Mouse (Mus musculus) neural tube, embryonic 11.5 days (tissue): ENCODE results near the gene Them4. TPM values are rescaled to one million over a fixed set of nuclear protein-coding genes. Genes with fewer than 3 reads are reported as not detected.

Experiments used
- ATAC-seq: fragments of 200-750 bp; cut with Nextera tagmentation; 2 replicates; pipeline ENCODE4 v1.8.0; 2017; ENCODE audit warnings: moderate number of reproducible peaks, mild to moderate bottlenecking, moderate TSS enrichment, moderate library complexity; ENCODE audit not compliant: insufficient read depth, low FRiP score, low TSS enrichment
- DNase-seq: peaks from one replicate; pipeline ENCODE4 v3.0.0-alpha.2; 2015; ENCODE audit warnings: low spot score
- H3K27ac ChIP-seq: fragments of 300-500 bp; sonication (generic); 2 replicates; pipeline ENCODE4 v1.5.1; 2014; ENCODE audit warnings: low read depth, mild to moderate bottlenecking, low read length
- H3K27me3 ChIP-seq: fragments of 300-500 bp; sonication (generic); 2 replicates; pipeline ENCODE4 v1.6.1; 2014; ENCODE audit warnings: mild to moderate bottlenecking, low read length, mixed read lengths; ENCODE audit not compliant: control insufficient read depth, insufficient read depth
- H3K36me3 ChIP-seq: fragments of 300-500 bp; sonication (generic); 2 replicates; pipeline ENCODE4 v1.6.1; 2014; ENCODE audit warnings: mild to moderate bottlenecking, low read length, moderate library complexity, mixed read lengths; ENCODE audit not compliant: control insufficient read depth, insufficient read depth
- H3K4me1 ChIP-seq: fragments of 300-500 bp; sonication (generic); 2 replicates; pipeline ENCODE4 v1.6.1; 2014; ENCODE audit warnings: low read length, mixed read lengths; ENCODE audit not compliant: control insufficient read depth, insufficient read depth
- H3K4me2 ChIP-seq: fragments of 300-500 bp; sonication (generic); 2 replicates; pipeline ENCODE4 v1.6.1; 2014; ENCODE audit warnings: low read depth, mild to moderate bottlenecking, moderate library complexity
- H3K4me3 ChIP-seq: fragments of 300-500 bp; sonication (generic); 2 replicates; pipeline ENCODE4 v1.5.1; 2014; ENCODE audit warnings: low read depth, low read length
- H3K9ac ChIP-seq: fragments of 300-500 bp; sonication (generic); 2 replicates; pipeline ENCODE4 v1.6.1; 2014; ENCODE audit warnings: mild to moderate bottlenecking, low read length
- H3K9me3 ChIP-seq: fragments of 300-500 bp; sonication (generic); 2 replicates; pipeline ENCODE4 v1.6.1; 2016; ENCODE audit warnings: low read length; ENCODE audit not compliant: control insufficient read depth
- WGBS: fragments of 180-500 bp; shearing (Covaris S2); extraction: QIAGEN DNeasy Blood & Tissue Kit; methylation state at CpG from one replicate; pipeline ENCODE4 v1.1.7; 2014; 5-methylcytosine and 5-hydroxymethylcytosine counted together
- polyA plus RNA-seq: library from polyadenylated mRNA; unstranded; fragments of >200 nt; fragmentation: Nextera tagmentation; extraction: Ambion mirVana; gene quantifications from 2 replicates; pipeline ENCODE4 v1.2.1, GENCODE M21; 2014

Gene Them4
- polyA plus RNA-seq, 1 experiment from 2014 or later: 14.8 TPM

GRCm38 (mm10) chr3:94328681-94329080 lies 18.8 kb downstream of the Them4 start:
- H3K4me1 ChIP-seq: no peaks in the 10 kb centered on the region
- no peak overlapping the region for H3K27ac ChIP-seq
- H3K4me2 ChIP-seq: no peak overlapping the region
- no peak overlapping the region for H3K4me3 ChIP-seq
- WGBS: 55% methylated on average over 3 of the region's 3 CpGs
- DNase-seq: no peak
- H3K27me3 ChIP-seq: no peaks in the 10 kb centered on the region
- H3K9me3 ChIP-seq: no peaks in the 10 kb centered on the region
- no peaks in the 10 kb centered on the region for H3K36me3 ChIP-seq
- no peak overlapping the region for H3K9ac ChIP-seq
- no peak for ATAC-seq

GRCm38 (mm10) chr3:94334442-94334841 lies 24.6 kb downstream of the Them4 start:
- no peaks in the 10 kb centered on the region for H3K36me3 ChIP-seq
- no peak overlapping the region for H3K4me2 ChIP-seq
- ATAC-seq (no peak), DNase-seq (no peak)
- no peaks in the 10 kb centered on the region for H3K27me3 ChIP-seq
- H3K9ac ChIP-seq: no peak overlapping the region
- H3K9me3 ChIP-seq: no peaks in the 10 kb centered on the region
- H3K27ac ChIP-seq: no peak overlapping the region
- 91% methylated on average over 4 of the region's 4 CpGs for WGBS
- H3K4me1 ChIP-seq: no peaks in the 10 kb centered on the region
- no peak overlapping the region for H3K4me3 ChIP-seq

- no peak overlapping the region for H3K9ac ChIP-seq
- 83% methylated on average over 3 of the region's 3 CpGs for WGBS
- no peaks in the 10 kb centered on the region for H3K4me1 ChIP-seq
- DNase-seq: no peak
- H3K4me2 ChIP-seq: no peak overlapping the region
- H3K36me3 ChIP-seq: no peaks in the 10 kb centered on the region
- H3K27me3 ChIP-seq: no peaks in the 10 kb centered on the region
- H3K9me3 ChIP-seq: no peaks in the 10 kb centered on the region
- no peak overlapping the region for H3K4me3 ChIP-seq
- H3K27ac ChIP-seq: no peak overlapping the region
- no peak for ATAC-seq
Measured at GRCm38 (mm10) chr3:94338522-94338921, 28.6 kb downstream of the Them4 start.

- H3K4me1 ChIP-seq: no peaks in the 10 kb centered on the region
- H3K9ac ChIP-seq: no peak within 1 kb of the TSS
- no peaks in the 10 kb centered on the region for H3K27me3 ChIP-seq
- WGBS: 73% methylated on average over 3 of the region's 3 CpGs
- H3K4me2 ChIP-seq: no peak within 1 kb of the TSS
- no peaks in the 10 kb centered on the region for H3K9me3 ChIP-seq
- ATAC-seq (no peak), DNase-seq (no peak)
- no peaks in the 10 kb centered on the region for H3K36me3 ChIP-seq
- no peak within 1 kb of the TSS for H3K27ac ChIP-seq
- H3K4me3 ChIP-seq: no peak within 1 kb of the TSS
Measured at GRCm38 (mm10) chr3:94341959-94342422, 32.1 kb downstream of the Them4 start, which contains the start of gene Them5. Gene Them5 (plus strand): TSS chr3:94342099.

GRCm38 (mm10) chr3:94342552-94342951 lies 32.7 kb downstream of the Them4 start:
- Histone ChIP-seq H3K4me2 (no peak overlapping the region), H3K4me1 (no peaks in the 10 kb centered on the region), H3K9ac (no peak overlapping the region), H3K27me3 (no peaks in the 10 kb centered on the region), H3K36me3 (no peaks in the 10 kb centered on the region), H3K27ac (no peak overlapping the region), H3K4me3 (no peak overlapping the region), H3K9me3 (no peaks in the 10 kb centered on the region)
- whole genome bisulfite sequencing: 61% methylated on average over 1 of the region's 1 CpGs
- DNase-seq (no peak), ATAC-seq (no peak)

GRCm38 (mm10) chr3:94344182-94344581 lies 34.3 kb downstream of the Them4 start:
- 85% methylated on average over 2 of the region's 2 CpGs for WGBS
- Histone ChIP-seq H3K4me1 (no peaks in the 10 kb centered on the region), H3K36me3 (no peaks in the 10 kb centered on the region), H3K4me3 (no peak overlapping the region), H3K9me3 (no peaks in the 10 kb centered on the region), H3K9ac (no peak overlapping the region), H3K27me3 (no peaks in the 10 kb centered on the region), H3K4me2 (no peak overlapping the region), H3K27ac (no peak overlapping the region)
- ATAC-seq (no peak), DNase-seq (no peak)

GRCm38 (mm10) chr3:94344897-94345296 lies 35.0 kb downstream of the Them4 start:
- H3K9ac ChIP-seq: no peak overlapping the region
- DNase-seq: no peak
- H3K27me3 ChIP-seq: no peaks in the 10 kb centered on the region
- H3K9me3 ChIP-seq: no peaks in the 10 kb centered on the region
- no peak overlapping the region for H3K4me2 ChIP-seq
- H3K36me3 ChIP-seq: no peaks in the 10 kb centered on the region
- H3K27ac ChIP-seq: no peak overlapping the region
- H3K4me1 ChIP-seq: no peaks in the 10 kb centered on the region
- ATAC-seq: no peak
- 84% methylated on average over 3 of the region's 3 CpGs for WGBS
- H3K4me3 ChIP-seq: no peak overlapping the region

- Histone ChIP-seq H3K4me3 (no peak overlapping the region), H3K36me3 (no peaks in the 10 kb centered on the region), H3K9me3 (no peaks in the 10 kb centered on the region), H3K9ac (no peak overlapping the region), H3K27ac (no peak overlapping the region), H3K27me3 (no peaks in the 10 kb centered on the region), H3K4me2 (no peak overlapping the region), H3K4me1 (no peaks in the 10 kb centered on the region)
- ATAC-seq (no peak), DNase-seq (no peak)
- WGBS: 79% methylated on average over 2 of the region's 2 CpGs
Measured at GRCm38 (mm10) chr3:94348146-94348545, 38.3 kb downstream of the Them4 start.

GRCm38 (mm10) chr3:94360812-94361211 lies 50.9 kb downstream of the Them4 start:
- peaks cover 3% of the 10 kb centered on the region; the same call in 1 of the 2 replicates for H3K4me1 ChIP-seq
- H3K27ac ChIP-seq: no peak overlapping the region
- H3K4me2 ChIP-seq: no peak overlapping the region
- no peak overlapping the region for H3K4me3 ChIP-seq
- peaks cover 14% of the 10 kb centered on the region for H3K27me3 ChIP-seq
- H3K9me3 ChIP-seq: no peaks in the 10 kb centered on the region
- DNase-seq: no peak
- no peaks in the 10 kb centered on the region for H3K36me3 ChIP-seq
- H3K9ac ChIP-seq: no peak overlapping the region
- ATAC-seq: no peak
- 5% methylated on average over 1 of the region's 1 CpGs for WGBS
